Mouse (Mus musculus): ENCODE measurements around the gene Vav1.

DNA sequence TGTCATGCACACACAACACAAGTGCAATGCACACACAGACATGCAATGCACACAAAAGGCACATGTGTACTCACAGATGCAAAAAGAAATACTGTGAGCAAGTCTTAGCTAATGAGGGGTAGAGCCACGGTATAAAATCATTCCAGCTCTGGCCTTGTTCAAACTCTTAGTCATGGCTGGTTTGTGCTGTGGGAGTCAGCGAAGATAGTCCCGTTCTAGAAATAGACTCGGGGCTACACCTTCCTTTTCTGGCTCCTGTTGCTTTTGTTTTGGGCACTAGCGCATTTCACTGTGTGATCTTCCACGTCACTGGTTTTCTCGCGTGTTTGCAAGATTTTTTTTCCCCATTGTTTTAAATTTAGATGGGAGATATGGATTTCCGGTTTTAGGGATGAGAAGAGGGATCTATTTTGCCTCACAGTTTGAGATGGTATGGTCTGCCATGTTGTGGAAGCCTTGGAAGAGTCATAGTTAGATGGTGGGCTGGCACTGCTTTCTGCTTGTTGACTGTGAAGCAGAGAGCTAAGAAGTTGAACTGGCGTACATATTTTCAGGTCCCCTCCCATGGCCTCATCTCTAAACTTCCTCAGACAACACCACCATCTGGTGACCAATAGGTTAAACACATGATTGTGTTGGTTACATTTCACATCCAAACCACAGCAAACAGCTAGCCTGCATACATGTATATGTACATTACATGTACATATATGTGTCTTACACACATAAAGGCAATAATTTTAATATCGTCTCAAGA, 80.8 kb downstream of the Vav1 start:
- TF ChIP-seq EP300 (IDR thresholded peaks at IDR 0.05; ENCODE audit: insufficient read depth, low read depth, low read length): no peak
- TF ChIP-seq CTCF (IDR thresholded peaks at IDR 0.05): no peak
- TF ChIP-seq POLR2A (IDR thresholded peaks at IDR 0.05; ENCODE audit: insufficient read depth, low read depth, low read length): no peak

Measured in heart, adult 2 months (tissue).